Mouse (Mus musculus): ENCODE data around the gene Espl1.

The Espl1 gene

DNA sequence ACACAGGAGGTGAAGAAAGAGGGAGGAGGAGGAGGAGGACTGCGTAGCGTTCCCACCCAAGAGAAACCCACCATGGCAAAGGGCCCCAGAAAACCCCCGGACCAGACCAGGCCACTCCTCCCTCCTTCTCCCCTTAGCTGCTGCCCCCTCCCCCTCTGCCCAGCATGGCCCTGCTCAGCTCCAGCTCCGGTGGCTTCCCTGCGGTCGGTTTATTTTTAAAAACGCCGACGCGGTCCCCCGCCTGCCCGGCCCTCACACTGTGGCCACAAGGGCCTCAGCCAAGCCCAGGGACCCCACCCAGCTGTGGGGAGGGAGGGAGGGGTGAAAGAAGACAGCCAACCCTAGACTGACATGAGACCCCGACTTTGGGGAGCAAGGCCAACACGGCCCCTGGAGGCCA lies 66.6 kb downstream of the Espl1 start:
- Histone ChIP-seq H3K36me3 (ENCODE audit: control insufficient read depth, insufficient read depth, low read length, poor library complexity, severe bottlenecking) (no peaks in the 10 kb centered on the region), H3K27me3 (ENCODE audit: control insufficient read depth, insufficient read depth, low read length, poor library complexity, severe bottlenecking) (no peaks in the 10 kb centered on the region; the same call in 1 of the 2 replicates)
- DNase-seq (ENCODE audit: low read depth, low spot score), result no peak

DNA sequence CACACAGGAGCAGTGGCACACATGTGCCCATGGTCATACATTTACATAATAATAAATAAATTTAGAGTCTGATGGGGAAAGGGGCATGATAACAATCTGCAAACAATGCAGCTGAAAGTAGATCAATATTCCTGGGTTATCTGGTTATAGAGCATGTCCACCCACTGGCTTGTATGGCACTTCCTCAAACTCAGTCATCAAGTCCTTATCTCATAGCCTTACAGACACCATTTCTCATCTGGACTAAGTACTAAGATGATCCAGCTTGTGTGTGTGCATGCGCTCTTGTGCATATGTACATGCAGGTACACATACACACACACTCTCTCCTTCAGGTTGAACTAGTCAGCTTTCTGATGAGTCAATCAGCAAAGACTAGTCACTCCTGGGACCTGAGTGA lies 68.6 kb downstream of the Espl1 start:
- Histone ChIP-seq H3K27me3 (ENCODE audit: control insufficient read depth, insufficient read depth, low read length, poor library complexity, severe bottlenecking) (no peaks in the 10 kb centered on the region; the same call in 1 of the 2 replicates), H3K36me3 (ENCODE audit: control insufficient read depth, insufficient read depth, low read length, poor library complexity, severe bottlenecking) (no peaks in the 10 kb centered on the region)
- no peak for DNase-seq (ENCODE audit: low read depth, low spot score)

GRCm38 (mm10) chr15:102366238-102366637 lies 70.2 kb downstream of the Espl1 start:
- no peaks in the 10 kb centered on the region for H3K36me3 ChIP-seq (ENCODE audit: control insufficient read depth, insufficient read depth, low read length, poor library complexity, severe bottlenecking)
- DNase-seq (ENCODE audit: low read depth, low spot score), result no peak

DNA sequence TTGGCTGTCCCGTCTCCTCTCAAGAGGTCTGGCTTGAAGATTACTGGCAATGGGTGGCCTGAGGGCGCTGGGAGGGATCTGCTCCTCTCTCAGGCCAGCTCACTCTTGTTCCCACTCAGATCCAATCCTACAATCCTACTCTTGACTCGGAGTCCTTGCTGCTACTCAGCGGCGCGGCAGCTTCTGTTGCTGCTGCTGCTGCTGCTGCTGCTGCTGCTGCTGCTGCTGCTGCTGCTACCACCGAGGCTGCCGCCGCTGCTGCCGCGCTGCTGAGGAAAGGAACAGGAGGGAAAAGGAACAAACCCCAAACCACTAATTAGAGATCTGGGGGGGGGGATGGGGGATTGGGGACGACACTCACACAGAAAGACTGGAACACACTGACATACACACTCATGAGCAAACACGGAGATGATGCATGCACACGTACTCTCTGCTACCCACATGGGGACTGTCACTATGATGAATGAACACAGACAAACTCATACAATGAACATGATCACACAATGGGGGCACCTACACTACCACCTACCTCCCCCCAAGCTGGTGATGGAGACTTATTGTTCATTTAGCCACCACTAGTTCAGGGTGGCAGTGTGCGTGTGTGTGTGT lies 70.8 kb downstream of the Espl1 start, which contains the start of gene Sp7:
Sp7 (minus strand) TSS at position 450 of the 612 bp plus-strand sequence.
- H3K27me3 ChIP-seq (ENCODE audit: control insufficient read depth, insufficient read depth, low read length, poor library complexity, severe bottlenecking), result no peaks in the 10 kb centered on the region; the same call in 1 of the 2 replicates
- DNase-seq (ENCODE audit: low read depth, low spot score), result no peak

More at GRCm38 (mm10) chr15:102366238-102366637, 70.2 kb downstream of the Espl1 start:
- H3K27me3 ChIP-seq (ENCODE audit: control insufficient read depth, insufficient read depth, low read length, poor library complexity, severe bottlenecking), result no peaks in the 10 kb centered on the region; the same call in 1 of the 2 replicates

DNA sequence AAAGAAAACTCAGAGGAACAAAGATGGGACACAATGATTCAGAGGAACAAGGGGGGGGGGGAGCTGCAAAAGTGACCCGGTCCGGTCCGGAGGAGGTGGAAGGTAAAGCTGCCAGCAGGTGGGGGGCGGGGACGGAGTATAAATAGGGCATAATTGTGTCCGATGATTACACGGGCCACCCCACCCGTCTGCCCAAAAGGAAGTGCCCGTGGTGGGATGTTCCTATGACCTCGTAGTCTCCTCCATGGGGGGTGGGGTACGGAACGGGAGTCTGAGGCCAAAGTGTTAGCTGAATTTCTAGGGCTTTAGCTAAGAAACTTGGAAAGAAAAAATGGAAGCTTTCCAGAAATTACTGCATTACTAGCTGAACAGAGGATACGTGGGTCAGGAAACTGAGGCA lies 73.9 kb downstream of the Espl1 start:
- DNase-seq (ENCODE audit: low read depth, low spot score), result no peak
- no peaks in the 10 kb centered on the region; the same call in 1 of the 2 replicates for H3K27me3 ChIP-seq (ENCODE audit: control insufficient read depth, insufficient read depth, low read length, poor library complexity, severe bottlenecking)
- H3K36me3 ChIP-seq (ENCODE audit: control insufficient read depth, insufficient read depth, low read length, poor library complexity, severe bottlenecking), result no peaks in the 10 kb centered on the region

More for the DNA sequence above, 70.8 kb downstream of the Espl1 start, which contains the start of gene Sp7:
- H3K36me3 ChIP-seq (ENCODE audit: control insufficient read depth, insufficient read depth, low read length, poor library complexity, severe bottlenecking), result no peaks in the 10 kb centered on the region

GRCm38 (mm10) chr15:102370727-102371126 lies 74.7 kb downstream of the Espl1 start:
- DNase-seq (ENCODE audit: low read depth, low spot score), result no peak
- H3K27me3 ChIP-seq (ENCODE audit: control insufficient read depth, insufficient read depth, low read length, poor library complexity, severe bottlenecking), result no peaks in the 10 kb centered on the region; the same call in 1 of the 2 replicates

More at GRCm38 (mm10) chr15:102370727-102371126, 74.7 kb downstream of the Espl1 start:
- no peaks in the 10 kb centered on the region for H3K36me3 ChIP-seq (ENCODE audit: control insufficient read depth, insufficient read depth, low read length, poor library complexity, severe bottlenecking)

Measured in splenic B cell, adult 2 months (primary cell).